20 mouse cellular contexts compared by ENCODE assay signal in the genomic region with DNA sequence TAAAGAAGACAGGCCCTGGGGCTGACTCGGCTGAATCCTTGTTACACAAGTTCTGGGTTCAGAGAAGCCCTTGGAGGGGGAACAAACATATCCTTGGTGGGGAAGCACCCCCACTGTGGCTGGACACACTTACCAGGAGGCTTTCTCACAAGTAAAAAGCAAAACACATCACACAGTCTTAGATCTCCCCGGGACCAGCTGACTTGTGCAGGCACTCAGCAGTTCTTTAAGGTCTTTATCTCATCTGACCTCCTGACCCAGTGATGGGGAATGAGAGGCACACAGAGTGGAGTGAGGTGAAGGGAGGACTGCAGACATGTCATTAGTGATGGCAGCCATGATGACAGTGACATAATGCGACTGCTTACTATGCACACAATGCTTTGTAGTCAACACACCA.
DNase-seq lines count a peak whose midpoint lies in the region; ATAC-seq and TF ChIP-seq lines count a peak whose summit lies in the region.
"Had no signal": no experiment of that assay in that cellular context is flagged by ENCODE, and none has a peak within 500 bp of the region (broad histone marks: within the 10 kb centered on the region; RNA-seq: fewer than 3 reads in every experiment).

No protein-coding gene starts in this region.

- no peak overlapping the region for H3K27ac ChIP-seq in forebrain, embryonic 14.5 days (ENCODE audit: low read depth, low read length)
- no peak overlapping the region for H3K27ac ChIP-seq in forebrain, embryonic 12.5 days
- peak overlapping the region; percentile 89 for H3K27ac ChIP-seq in heart, postnatal 0 days (ENCODE audit: low read depth)
- 0 out of 2 replicates have a peak overlapping the region, but pooled peaks have one; percentile 4 for H3K27ac ChIP-seq in neural tube, embryonic 11.5 days (ENCODE audit: low read depth, low read length)
- H3K27ac ChIP-seq: embryonic facial prominence, embryonic 10.5 days; kidney, embryonic 15.5 days had no signal

- no peaks in the 10 kb centered on the region for H3K4me1 ChIP-seq in forebrain, embryonic 14.5 days (ENCODE audit: control insufficient read depth, insufficient read depth, low read length)
- peaks cover 9% of the 10 kb centered on the region for H3K4me1 ChIP-seq in forebrain, embryonic 12.5 days
- H3K4me1 ChIP-seq in heart, postnatal 0 days (ENCODE audit: control insufficient read depth, insufficient read depth) = peaks cover 25% of the 10 kb centered on the region
- H3K4me1 ChIP-seq in neural tube, embryonic 11.5 days (ENCODE audit: control insufficient read depth, insufficient read depth, low read length) = no peaks in the 10 kb centered on the region

- DNase-seq in forebrain, embryonic 14.5 days (ENCODE audit: low spot score) = peak; percentile 19
- DNase-seq in heart, postnatal 0 days (ENCODE audit: low spot score) = no peak
- DNase-seq in heart, adult 8-10 months (ENCODE audit: low spot score) = no peak
- no peak for DNase-seq in neural tube, embryonic 11.5 days (ENCODE audit: low spot score)
- no peak for DNase-seq in neural tube, embryonic 10.5 days (ENCODE audit: extremely low spot score, low spot score)
- no peak for DNase-seq in thymus, adult 18-20 months
- no peak for DNase-seq in left cerebral cortex, adult 9 months (ENCODE audit: low spot score in 2 of 2)
- DNase-seq: cerebellum, postnatal 10 days; gastrocnemius, postnatal 36 days; heart, postnatal 4 days; left cerebral cortex, postnatal 4 days; lung, adult 2 months; lung, postnatal 36 days; right cerebral cortex, postnatal 4 days; thymus, postnatal 4 days had no signal

- H3K27me3 ChIP-seq in forebrain, embryonic 14.5 days (replicated peaks; ENCODE audit: control insufficient read depth, insufficient read depth, low read length) = no peaks in the 10 kb centered on the region
- no peaks in the 10 kb centered on the region for H3K27me3 ChIP-seq in forebrain, embryonic 12.5 days
- no peaks in the 10 kb centered on the region for H3K27me3 ChIP-seq in heart, postnatal 0 days (ENCODE audit: control insufficient read depth, insufficient read depth, low read length)
- no peaks in the 10 kb centered on the region for H3K27me3 ChIP-seq in neural tube, embryonic 11.5 days (ENCODE audit: control insufficient read depth, insufficient read depth, low read length)
- H3K27me3 ChIP-seq: kidney, embryonic 15.5 days had no signal

- 48% methylated on average over 3 of the region's 3 CpGs for WGBS in forebrain, embryonic 14.5 days
- WGBS in forebrain, embryonic 12.5 days = 51% methylated on average over 3 of the region's 3 CpGs
- WGBS in heart, postnatal 0 days = 45% methylated on average over 3 of the region's 3 CpGs
- 58% methylated on average over 3 of the region's 3 CpGs for WGBS in neural tube, embryonic 11.5 days

- H3K4me2 ChIP-seq in forebrain, embryonic 14.5 days (ENCODE audit: low read length) = no peak overlapping the region
- no peak overlapping the region for H3K4me2 ChIP-seq in forebrain, embryonic 12.5 days
- H3K4me2 ChIP-seq in heart, postnatal 0 days (ENCODE audit: low read depth, low read length) = no peak overlapping the region
- no peak overlapping the region for H3K4me2 ChIP-seq in neural tube, embryonic 11.5 days (ENCODE audit: low read depth)
- H3K4me2 ChIP-seq: kidney, embryonic 15.5 days; liver, embryonic 11.5 days had no signal

- ATAC-seq in forebrain, embryonic 14.5 days = peak; percentile 23; the same call in 1 of the 2 replicates
- no peak for ATAC-seq in forebrain, embryonic 12.5 days (ENCODE audit: low FRiP score)
- ATAC-seq in heart, postnatal 0 days (ENCODE audit: insufficient read depth, low read depth) = no peak
- ATAC-seq in neural tube, embryonic 11.5 days (ENCODE audit: insufficient read depth, low FRiP score, low TSS enrichment) = no peak
- ATAC-seq: intestine, embryonic 16.5 days had no signal

- TF ChIP-seq EP300 in heart, postnatal 0 days (IDR thresholded peaks at IDR 0.05; ENCODE audit: low read depth) = no peak

- H3K4me3 ChIP-seq in forebrain, embryonic 14.5 days (ENCODE audit: low read depth, low read length) = no peak overlapping the region
- no peak overlapping the region for H3K4me3 ChIP-seq in forebrain, embryonic 12.5 days (replicated peaks)
- H3K4me3 ChIP-seq in heart, postnatal 0 days (ENCODE audit: low read depth, low read length) = no peak overlapping the region
- no peak overlapping the region for H3K4me3 ChIP-seq in neural tube, embryonic 11.5 days (ENCODE audit: low read depth, low read length)
- H3K4me3 ChIP-seq: embryonic facial prominence, embryonic 10.5 days; kidney, embryonic 15.5 days had no signal

- no peaks in the 10 kb centered on the region for H3K9me3 ChIP-seq in forebrain, embryonic 14.5 days (replicated peaks; ENCODE audit: control insufficient read depth, low read length)
- H3K9me3 ChIP-seq in forebrain, embryonic 12.5 days = no peaks in the 10 kb centered on the region
- no peaks in the 10 kb centered on the region for H3K9me3 ChIP-seq in heart, postnatal 0 days (replicated peaks; ENCODE audit: control insufficient read depth, low read length)
- no peaks in the 10 kb centered on the region for H3K9me3 ChIP-seq in neural tube, embryonic 11.5 days (ENCODE audit: control insufficient read depth, low read length)
- H3K9me3 ChIP-seq: embryonic facial prominence, embryonic 10.5 days; kidney, embryonic 15.5 days had no signal

- no peak for TF ChIP-seq CTCF in heart, postnatal 0 days (IDR thresholded peaks at IDR 0.05; ENCODE audit: low read depth)

- no peak overlapping the region for H3K9ac ChIP-seq in forebrain, embryonic 14.5 days (ENCODE audit: low read length)
- H3K9ac ChIP-seq in forebrain, embryonic 12.5 days = no peak overlapping the region
- H3K9ac ChIP-seq in heart, postnatal 0 days (replicated peaks; ENCODE audit: low read depth, low read length) = no peak overlapping the region
- H3K9ac ChIP-seq in neural tube, embryonic 11.5 days (ENCODE audit: low read length) = no peak overlapping the region
- H3K9ac ChIP-seq: kidney, embryonic 15.5 days had no signal

- H3K36me3 ChIP-seq in forebrain, embryonic 14.5 days (ENCODE audit: control insufficient read depth, insufficient read depth, low read length) = no peaks in the 10 kb centered on the region
- H3K36me3 ChIP-seq in forebrain, embryonic 12.5 days (replicated peaks) = no peaks in the 10 kb centered on the region
- H3K36me3 ChIP-seq in heart, postnatal 0 days (replicated peaks; ENCODE audit: control insufficient read depth, insufficient read depth, low read length) = no peaks in the 10 kb centered on the region
- H3K36me3 ChIP-seq in neural tube, embryonic 11.5 days (ENCODE audit: control insufficient read depth, insufficient read depth, low read length) = no peaks in the 10 kb centered on the region
- H3K36me3 ChIP-seq: embryonic facial prominence, embryonic 10.5 days; kidney, embryonic 15.5 days had no signal

Comparison
In these comparisons a context has a peak if more than half of its experiments do, and no peak if none do; other contexts are left out.
1. H3K27ac ChIP-seq: peak in heart, postnatal 0 days (single experiment) and neural tube, embryonic 11.5 days (single experiment); none in forebrain, embryonic 14.5 days (single experiment) and forebrain, embryonic 12.5 days (single experiment).